Mouse (Mus musculus) thymus, adult 2 months (tissue): ENCODE data around the gene Mstn.

Experiments
- CTCF ChIP-seq: fragments of 200-500 bp; IDR thresholded peaks from 2 replicates; pipeline ENCODE4 v1.5.1; 2012; ENCODE audit warnings: mild to moderate bottlenecking, control low read depth, low read length, moderate library complexity, borderline replicate concordance; ENCODE audit not compliant: control insufficient read depth, poor library complexity, insufficient read depth; ENCODE audit errors: extremely low read depth
- POLR2A ChIP-seq: fragments of 200-500 bp; IDR thresholded peaks from 2 replicates; pipeline ENCODE4 v1.6.1; 2012; ENCODE audit warnings: mild to moderate bottlenecking, low read length, control low read depth, moderate library complexity; ENCODE audit not compliant: control insufficient read depth, poor library complexity, insufficient read depth; ENCODE audit errors: extremely low read depth

DNA sequence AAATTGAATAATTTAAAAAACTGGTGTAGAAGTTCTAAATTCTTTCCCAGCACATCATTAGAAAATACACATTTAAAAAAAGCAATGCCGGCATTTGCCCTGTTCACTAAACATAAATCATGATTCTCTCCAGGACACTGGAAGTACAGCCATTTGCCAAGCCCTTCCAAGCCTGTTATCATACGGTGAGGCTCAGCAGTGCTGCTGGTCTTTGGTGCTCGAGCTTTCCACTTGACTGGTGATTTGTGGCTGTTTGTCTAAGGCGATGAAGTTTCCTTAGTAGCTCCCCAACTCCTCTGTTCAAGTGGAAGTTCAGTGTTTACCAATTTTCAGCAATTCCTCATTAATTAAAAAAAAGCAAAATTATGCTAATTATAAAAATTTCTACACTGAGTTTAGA, 24.6 kb downstream of the Mstn start:
- TF ChIP-seq CTCF: no peak
- no peak for TF ChIP-seq POLR2A
